Mouse (Mus musculus): ENCODE measurements around the gene Klc1.

- TF ChIP-seq GATA1 (IDR thresholded peaks at IDR 0.05; ENCODE audit: borderline replicate concordance, low read length) = no peak
- no peak for TF ChIP-seq FLI1 (IDR thresholded peaks at IDR 0.05; ENCODE audit: low read length)
These were observed 40.0 kb upstream of the Klc1 start for GRCm38 (mm10) chr12:111718656-111719055.
